Mouse (Mus musculus): ENCODE measurements around the gene Mill2.

- TF ChIP-seq CTCF (IDR thresholded peaks at IDR 0.05; ENCODE audit: control insufficient read depth, insufficient read depth, low read length): no peak
- TF ChIP-seq POLR2A (IDR thresholded peaks at IDR 0.05; ENCODE audit: borderline replicate concordance, control insufficient read depth, low read depth, low read length): no peak
Observed at GRCm38 (mm10) chr7:18900513-18900912, 60.7 kb downstream of the Mill2 start.

Data from bone marrow, adult 2 months (tissue).